Mouse (Mus musculus) forebrain, embryonic 14.5 days (tissue): ENCODE results near the gene Ptprs. TPM values are rescaled to one million over a fixed set of nuclear protein-coding genes. Genes with fewer than 3 reads are reported as not detected.

ENCODE experiments used
- ATAC-seq: fragments of 200-750 bp; cut with Nextera tagmentation; 2 replicates; pipeline ENCODE4 v1.8.0; 2017; ENCODE audit warnings: mild to moderate bottlenecking, moderate library complexity
- DNase-seq: peaks from one replicate; pipeline ENCODE4 v3.0.0-alpha.2; 2015; ENCODE audit warnings: low spot score
- H3K27ac ChIP-seq: fragments of 300-500 bp; sonication (generic); 2 replicates; pipeline ENCODE4 v1.5.1; 2014; ENCODE audit warnings: low read depth, mild to moderate bottlenecking, control low read depth, low read length, moderate library complexity
- H3K27me3 ChIP-seq: fragments of 300-500 bp; sonication (generic); replicated peaks from 2 replicates; pipeline ENCODE4 v1.6.1; 2014; ENCODE audit warnings: low read length, control low read depth, mixed read lengths; ENCODE audit not compliant: control insufficient read depth, insufficient read depth
- H3K36me3 ChIP-seq: fragments of 300-500 bp; sonication (generic); 2 replicates; pipeline ENCODE4 v1.6.1; 2014; ENCODE audit warnings: low read length, control low read depth; ENCODE audit not compliant: control insufficient read depth, insufficient read depth
- H3K4me1 ChIP-seq: fragments of 300-500 bp; sonication (generic); 2 replicates; pipeline ENCODE4 v1.6.1; 2014; ENCODE audit warnings: antibody characterized with exemption, low read length, control low read depth; ENCODE audit not compliant: control insufficient read depth, insufficient read depth
- H3K4me2 ChIP-seq: fragments of 300-500 bp; sonication (generic); 2 replicates; pipeline ENCODE4 v1.6.1; 2014; ENCODE audit warnings: mild to moderate bottlenecking, control low read depth, low read length
- H3K4me3 ChIP-seq: fragments of 300-500 bp; sonication (generic); 2 replicates; pipeline ENCODE4 v1.5.1; 2014; ENCODE audit warnings: low read depth, low read length, control low read depth
- H3K9ac ChIP-seq: fragments of 300-500 bp; sonication (generic); 2 replicates; pipeline ENCODE4 v1.6.1; 2014; ENCODE audit warnings: mild to moderate bottlenecking, low read length, control low read depth, moderate library complexity
- H3K9me3 ChIP-seq: fragments of 300-500 bp; sonication (generic); replicated peaks from 2 replicates; pipeline ENCODE4 v1.6.1; 2016; ENCODE audit warnings: low read length, control low read depth, mixed read lengths; ENCODE audit not compliant: control insufficient read depth
- WGBS: fragments of 180-500 bp; shearing (Covaris S2); extraction: QIAGEN DNeasy Blood & Tissue Kit; methylation state at CpG from one replicate; pipeline ENCODE4 v1.1.7; 2014; 5-methylcytosine and 5-hydroxymethylcytosine counted together
- polyA plus RNA-seq: library from polyadenylated mRNA; unstranded; fragments of >200 nt; fragmentation: Nextera tagmentation; extraction: Ambion mirVana; gene quantifications from 2 replicates; pipeline ENCODE4 v1.2.1, GENCODE M21; 2014

Gene Ptprs
- polyA plus RNA-seq, 1 experiment from 2014 or later: 248 TPM

DNA sequence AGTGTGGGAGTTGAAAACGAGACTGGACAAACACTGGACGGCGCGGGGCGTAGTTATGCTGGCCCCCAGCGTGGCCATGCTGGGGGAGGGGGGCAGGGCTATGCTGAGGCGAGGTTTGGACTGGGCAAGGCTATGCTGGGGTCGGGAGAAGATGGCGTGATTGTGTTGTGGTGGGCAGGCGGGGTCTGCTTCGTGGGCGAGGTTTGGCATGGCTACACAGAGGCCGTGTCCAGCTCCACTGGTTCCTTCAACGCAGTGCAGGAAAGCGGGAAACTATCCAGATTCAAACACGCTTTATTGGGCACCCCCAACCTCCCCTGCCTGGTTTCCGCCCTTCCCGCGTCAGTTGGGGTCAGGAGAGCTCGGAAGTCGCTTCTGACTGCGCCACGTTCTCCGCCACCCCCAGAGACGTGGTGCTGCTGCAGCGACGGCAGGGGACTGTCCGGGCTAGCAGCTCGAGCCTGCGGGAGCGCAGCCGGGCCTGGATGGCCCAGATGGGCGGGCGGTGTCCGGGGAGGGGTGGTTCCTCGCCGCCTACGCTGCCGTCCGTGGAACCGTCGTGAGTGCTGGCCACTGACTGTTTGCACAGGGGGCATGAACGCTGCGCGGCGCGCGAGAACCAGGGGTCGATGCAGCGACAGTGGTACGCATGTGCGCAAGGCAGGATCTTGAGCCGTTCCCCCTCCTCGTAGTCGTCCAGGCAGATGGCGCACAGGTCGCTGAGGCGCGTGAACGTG, 34.9 kb upstream of the Ptprs start:
- Histone ChIP-seq H3K27ac (peak overlapping the region; percentile 95; the same call in 1 of the 2 replicates), H3K36me3 (no peaks in the 10 kb centered on the region), H3K4me3 (peak overlapping the region; percentile 21), H3K4me2 (peak overlapping the region; percentile 45), H3K9ac (peak overlapping the region; percentile 43; the same call in 1 of the 2 replicates), H3K27me3 (0 out of 2 replicates have a peak, but pooled peaks cover 7% of the 10 kb centered on the region), H3K4me1 (peaks cover 52% of the 10 kb centered on the region), H3K9me3 (no peaks in the 10 kb centered on the region)
- WGBS: 12% methylated on average over 60 of the region's 60 CpGs
- DNase-seq (peak; percentile 48), ATAC-seq (no peak)

DNA sequence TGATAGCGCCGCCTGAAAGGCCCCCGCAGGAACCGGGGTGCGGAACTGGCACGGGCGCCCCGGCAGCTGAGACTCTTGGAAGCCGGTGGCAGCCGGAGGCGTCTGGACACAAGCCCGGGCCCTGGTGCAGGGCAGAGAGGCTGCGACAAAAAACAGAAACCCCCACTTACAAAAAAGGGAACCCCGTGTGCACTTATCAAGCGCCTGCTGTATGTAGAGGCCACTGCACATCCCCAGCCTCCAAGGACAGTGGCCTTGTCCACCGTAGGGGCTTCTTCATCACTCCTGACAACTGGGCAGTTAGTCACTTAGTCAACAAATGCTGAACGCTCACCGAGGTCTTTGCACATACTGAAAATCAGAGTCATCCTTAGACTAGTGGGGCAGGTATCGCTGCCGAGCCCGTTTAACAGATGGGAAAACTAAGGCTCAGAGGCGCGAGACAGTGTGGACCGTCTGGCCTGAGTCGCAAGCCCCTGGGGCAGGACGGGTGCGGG, 34.2 kb upstream of the Ptprs start:
- ATAC-seq (no peak), DNase-seq (peak; percentile 60)
- WGBS: 27% methylated on average over 27 of the region's 27 CpGs
- peak overlapping the region; percentile 45 for H3K4me2 ChIP-seq
- peak overlapping the region; percentile 95 for H3K27ac ChIP-seq
- H3K9ac ChIP-seq: peak overlapping the region; percentile 4; the same call in 1 of the 2 replicates
- H3K27me3 ChIP-seq: 0 out of 2 replicates have a peak, but pooled peaks cover 7% of the 10 kb centered on the region
- peaks cover 46% of the 10 kb centered on the region for H3K4me1 ChIP-seq
- no peaks in the 10 kb centered on the region for H3K36me3 ChIP-seq
- H3K4me3 ChIP-seq: no peak overlapping the region
- no peaks in the 10 kb centered on the region for H3K9me3 ChIP-seq

DNA sequence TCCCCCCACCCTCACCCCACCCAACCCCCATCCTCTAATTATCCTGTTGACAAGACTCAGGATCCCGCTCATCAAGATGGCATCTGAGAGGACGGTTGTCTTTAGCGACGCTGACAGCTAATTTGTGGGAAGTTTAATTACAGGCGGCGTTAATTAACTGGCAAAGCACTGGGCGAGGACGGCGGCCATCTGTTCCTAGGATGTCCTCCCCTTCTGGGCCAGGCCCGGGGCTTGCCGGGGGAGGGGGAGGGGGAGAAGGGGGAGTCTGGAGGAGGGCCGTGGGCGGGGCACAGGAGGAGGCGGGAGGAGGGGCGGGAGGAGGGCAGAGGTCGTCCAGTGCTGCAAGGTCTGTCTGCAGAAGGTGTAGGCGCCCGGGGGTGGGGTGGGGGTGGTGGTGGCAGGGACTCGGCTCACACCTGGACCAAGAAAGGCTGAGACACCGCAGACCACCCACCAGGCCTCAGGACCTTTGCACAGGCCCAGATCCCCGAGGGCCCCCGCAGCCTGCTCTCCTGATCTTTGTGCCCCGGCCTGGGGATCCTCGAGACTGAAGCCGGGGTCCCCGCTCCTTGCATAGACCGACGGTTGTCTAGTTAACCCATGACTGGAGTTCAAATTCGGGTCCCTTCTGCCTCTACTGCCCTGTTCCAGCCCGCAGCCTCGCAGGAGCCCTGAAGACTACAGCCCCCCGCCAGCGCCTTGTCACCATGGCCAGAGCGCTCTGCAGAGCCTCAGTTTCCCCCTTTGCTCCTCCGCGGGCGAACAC, 33.6 kb upstream of the Ptprs start:
- Histone ChIP-seq H3K4me3 (no peak overlapping the region), H3K36me3 (no peaks in the 10 kb centered on the region), H3K9me3 (no peaks in the 10 kb centered on the region), H3K4me1 (peaks cover 40% of the 10 kb centered on the region), H3K4me2 (peak overlapping the region; percentile 45), H3K27me3 (0 out of 2 replicates have a peak, but pooled peaks cover 7% of the 10 kb centered on the region), H3K9ac (peak overlapping the region; percentile 4; the same call in 1 of the 2 replicates), H3K27ac (peak overlapping the region; percentile 95)
- WGBS: 6% methylated on average over 32 of the region's 37 CpGs
- DNase-seq (peak; percentile 98), ATAC-seq (peak; percentile 70)

DNA sequence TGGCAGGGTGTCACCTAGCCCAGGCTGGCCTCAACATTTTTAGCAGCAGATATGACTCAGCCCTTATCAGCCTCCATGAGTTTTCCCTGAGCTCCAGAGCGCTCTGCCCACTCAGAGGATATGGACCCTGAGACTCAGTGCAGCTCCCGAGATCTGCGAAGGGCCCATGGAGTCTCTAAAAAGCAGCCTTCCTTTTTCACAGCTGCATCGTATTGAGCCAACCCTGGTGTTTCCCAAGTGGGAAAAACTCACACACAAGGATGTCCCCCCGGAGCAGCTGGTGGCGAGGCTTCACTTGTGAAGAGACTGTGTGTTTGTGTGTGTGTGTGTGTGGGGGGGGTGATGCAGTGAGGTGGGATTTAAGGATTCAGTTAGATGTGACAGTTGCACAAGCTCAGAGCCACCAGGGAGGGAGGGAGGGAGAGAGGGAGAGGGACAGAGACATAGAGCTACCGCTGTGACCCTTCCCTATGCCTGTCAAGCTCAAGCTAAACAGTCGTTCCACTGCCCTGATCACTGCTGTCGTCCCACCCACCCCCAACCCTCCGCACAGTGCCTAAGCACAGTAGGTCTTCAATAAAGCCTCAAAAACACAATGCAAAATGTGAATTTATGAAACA, 32.8 kb upstream of the Ptprs start:
- ATAC-seq: peak; percentile 47
- H3K9ac ChIP-seq: peak overlapping the region; percentile 37; the same call in 1 of the 2 replicates
- H3K4me3 ChIP-seq: no peak overlapping the region
- H3K9me3 ChIP-seq: no peaks in the 10 kb centered on the region
- H3K27ac ChIP-seq: peak overlapping the region; percentile 95
- DNase-seq: peak; percentile 73
- H3K36me3 ChIP-seq: no peaks in the 10 kb centered on the region
- H3K4me1 ChIP-seq: peaks cover 38% of the 10 kb centered on the region
- H3K4me2 ChIP-seq: peak overlapping the region; percentile 45
- 0 out of 2 replicates have a peak, but pooled peaks cover 7% of the 10 kb centered on the region for H3K27me3 ChIP-seq
- WGBS: 22% methylated on average over 10 of the region's 10 CpGs

DNA sequence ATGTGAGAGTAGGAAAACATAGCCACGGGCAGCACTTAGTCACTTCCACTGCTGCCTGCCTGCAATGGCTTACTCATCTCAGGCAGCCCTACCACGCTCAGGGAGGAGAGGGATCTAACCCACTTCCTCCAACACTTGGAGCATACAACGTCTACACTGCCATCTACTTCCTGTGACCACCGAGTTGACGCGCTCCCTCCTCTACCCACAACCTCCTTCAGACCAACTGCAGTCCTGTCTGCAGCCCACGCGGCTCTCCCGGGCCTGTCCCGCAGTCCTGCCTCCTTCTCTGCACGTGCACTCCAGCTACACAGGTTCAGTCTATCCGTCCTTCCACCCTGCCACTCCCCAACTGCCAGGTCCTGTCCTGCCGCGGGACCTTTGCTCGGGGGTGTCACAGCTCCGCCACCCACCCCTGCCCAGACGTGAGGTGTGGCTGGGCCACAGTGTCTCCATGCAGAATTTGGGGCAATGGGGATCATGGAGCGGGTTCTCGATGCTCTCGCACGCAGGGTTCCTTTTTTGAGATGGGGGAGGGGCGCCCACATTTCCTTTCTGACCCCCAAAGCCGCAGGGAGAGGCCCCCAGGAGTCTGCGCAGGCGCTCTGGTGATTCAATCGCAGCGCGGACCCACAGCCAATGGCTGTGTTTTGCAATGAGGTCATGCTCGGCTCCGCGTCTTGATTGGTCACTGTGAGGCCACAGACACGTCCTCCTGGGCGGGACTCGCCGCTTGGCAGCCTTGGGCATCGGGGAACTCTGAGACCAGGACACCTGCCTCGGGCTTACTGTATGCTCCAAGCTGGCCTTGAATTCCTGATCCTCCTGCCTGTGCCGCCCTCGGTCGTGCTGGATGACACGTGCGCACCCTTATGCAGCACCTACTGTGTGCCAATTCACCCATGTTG, 31.1 kb upstream of the Ptprs start:
- DNase-seq (peak; percentile 99), ATAC-seq (peak; percentile 88)
- H3K4me3 ChIP-seq: peak overlapping the region; percentile 43
- H3K9me3 ChIP-seq: no peaks in the 10 kb centered on the region
- H3K27ac ChIP-seq: peak overlapping the region; percentile 95
- H3K36me3 ChIP-seq: no peaks in the 10 kb centered on the region
- H3K4me1 ChIP-seq: peaks cover 39% of the 10 kb centered on the region
- H3K4me2 ChIP-seq: peak overlapping the region; percentile 81
- WGBS: under 1% methylated on average over 42 of the region's 42 CpGs
- H3K9ac ChIP-seq: peak overlapping the region; percentile 82
- 0 out of 2 replicates have a peak, but pooled peaks cover 7% of the 10 kb centered on the region for H3K27me3 ChIP-seq

DNA sequence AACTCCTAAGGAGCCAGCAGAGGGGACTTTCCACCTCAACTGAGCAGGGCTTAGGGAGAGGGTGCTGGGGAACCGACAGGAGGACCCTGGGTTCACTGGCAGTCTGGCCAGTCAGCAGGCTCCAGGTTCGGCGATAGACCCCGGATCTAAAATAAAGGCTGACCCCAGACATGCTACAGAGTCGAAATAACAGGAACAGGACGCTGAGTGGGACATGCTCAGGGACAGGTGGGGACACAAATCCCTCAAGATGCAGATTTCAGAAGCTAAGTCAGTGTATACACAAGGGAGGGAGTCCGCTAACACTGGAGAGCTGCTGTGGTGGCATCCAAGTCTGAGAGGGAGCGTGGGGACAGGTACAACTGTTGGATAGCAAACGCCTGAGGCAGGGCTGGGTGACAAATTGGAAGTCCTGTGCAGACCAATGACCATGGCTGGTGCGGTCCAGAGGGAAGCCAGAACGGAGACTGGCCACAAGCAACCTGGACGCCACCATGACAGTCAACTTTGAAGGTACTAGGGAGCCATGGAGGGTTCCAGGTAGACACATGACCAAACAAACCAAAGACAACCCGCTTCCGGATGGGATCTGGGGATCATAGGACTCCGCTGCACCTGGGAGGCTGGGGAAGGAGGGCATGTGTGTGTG, 30.3 kb upstream of the Ptprs start:
- H3K9me3 ChIP-seq: no peaks in the 10 kb centered on the region
- peaks cover 43% of the 10 kb centered on the region for H3K4me1 ChIP-seq
- no peak for DNase-seq
- ATAC-seq: no peak
- H3K27ac ChIP-seq: peak overlapping the region; percentile 95
- H3K27me3 ChIP-seq: 0 out of 2 replicates have a peak, but pooled peaks cover 3% of the 10 kb centered on the region
- WGBS: 60% methylated on average over 15 of the region's 15 CpGs
- H3K9ac ChIP-seq: peak overlapping the region; percentile 82
- peak overlapping the region; percentile 81 for H3K4me2 ChIP-seq
- H3K36me3 ChIP-seq: no peaks in the 10 kb centered on the region
- peak overlapping the region; percentile 43; the same call in 1 of the 2 replicates for H3K4me3 ChIP-seq

DNA sequence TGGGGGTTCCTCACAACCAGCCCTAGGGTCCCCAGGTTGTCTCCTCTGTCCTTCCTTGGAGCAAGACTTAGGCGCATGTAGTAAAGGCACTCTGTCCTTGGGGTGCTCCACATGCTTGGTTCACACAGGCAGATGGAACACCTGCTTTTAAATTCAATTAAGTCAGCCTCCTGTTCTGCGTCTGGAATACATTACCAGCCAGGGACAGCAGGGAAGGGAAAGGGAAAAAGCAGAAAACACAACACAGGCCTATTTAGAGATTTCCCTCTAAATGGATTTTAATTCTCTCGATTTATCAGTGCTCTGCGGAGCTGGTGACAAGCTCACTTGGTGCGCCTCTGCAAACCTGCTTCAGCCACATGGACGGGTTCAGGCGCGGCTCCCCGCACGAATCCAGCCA, 29.1 kb upstream of the Ptprs start:
- Histone ChIP-seq H3K36me3 (no peaks in the 10 kb centered on the region), H3K4me3 (no peak overlapping the region), H3K4me1 (peaks cover 31% of the 10 kb centered on the region), H3K27ac (peak overlapping the region; percentile 58; the same call in 1 of the 2 replicates), H3K4me2 (no peak overlapping the region), H3K27me3 (no peaks in the 10 kb centered on the region), H3K9me3 (no peaks in the 10 kb centered on the region), H3K9ac (no peak overlapping the region)
- WGBS: 79% methylated on average over 10 of the region's 10 CpGs
- DNase-seq: no peak
- no peak for ATAC-seq
